Mouse (Mus musculus) liver, embryonic 11.5 days (tissue): ENCODE results near the gene Ggps1. TPM values are rescaled to one million over a fixed set of nuclear protein-coding genes. Genes with fewer than 3 reads are reported as not detected.

Source experiments
- ATAC-seq: fragments of 200-750 bp; cut with Nextera tagmentation; replicated peaks from 2 replicates; pipeline ENCODE4 v1.8.0; 2017; ENCODE audit warnings: moderate number of reproducible peaks, mild to moderate bottlenecking, moderate TSS enrichment, moderate library complexity; ENCODE audit not compliant: low FRiP score
- DNase-seq: peaks from one replicate; pipeline ENCODE4 v3.0.0-alpha.2; 2017; ENCODE audit warnings: low spot score
- H3K27ac ChIP-seq: fragments of 300-500 bp; sonication (generic); 2 replicates; pipeline ENCODE4 v1.5.1; 2014; ENCODE audit warnings: mild to moderate bottlenecking, low read depth, low read length, control low read depth
- H3K27me3 ChIP-seq: fragments of 300-500 bp; sonication (generic); replicated peaks from 2 replicates; pipeline ENCODE4 v1.6.1; 2014; ENCODE audit warnings: low read length, mixed read lengths; ENCODE audit not compliant: control insufficient read depth, insufficient read depth
- H3K36me3 ChIP-seq: fragments of 300-500 bp; sonication (generic); 2 replicates; pipeline ENCODE4 v1.6.1; 2014; ENCODE audit warnings: mild to moderate bottlenecking, low read length, moderate library complexity, mixed read lengths; ENCODE audit not compliant: control insufficient read depth, insufficient read depth
- H3K4me1 ChIP-seq: fragments of 300-500 bp; sonication (generic); replicated peaks from 2 replicates; pipeline ENCODE4 v1.6.1; 2014; ENCODE audit warnings: low read length, mixed read lengths; ENCODE audit not compliant: control insufficient read depth, insufficient read depth
- H3K4me2 ChIP-seq: fragments of 300-500 bp; sonication (generic); 2 replicates; pipeline ENCODE4 v1.6.1; 2014; ENCODE audit warnings: mild to moderate bottlenecking, control low read depth, moderate library complexity
- H3K4me3 ChIP-seq: fragments of 300-500 bp; sonication (generic); 2 replicates; pipeline ENCODE4 v1.5.1; 2014; ENCODE audit warnings: low read depth, low read length, control low read depth
- H3K9ac ChIP-seq: fragments of 300-500 bp; sonication (generic); 2 replicates; pipeline ENCODE4 v1.6.1; 2014; ENCODE audit warnings: low read depth, low read length, control low read depth
- H3K9me3 ChIP-seq: fragments of 300-500 bp; sonication (generic); 2 replicates; pipeline ENCODE4 v1.6.1; 2016; ENCODE audit warnings: low read length, inconsistent platforms, mixed read lengths; ENCODE audit not compliant: control insufficient read depth
- WGBS: fragments of 180-500 bp; shearing (Covaris S2); extraction: QIAGEN DNeasy Blood & Tissue Kit; methylation state at CpG from one replicate; pipeline ENCODE4 v1.1.7; 2014; 5-methylcytosine and 5-hydroxymethylcytosine counted together
- polyA plus RNA-seq: library from polyadenylated mRNA; unstranded; fragments of >200 nt; fragmentation: Nextera tagmentation; extraction: Ambion mirVana; gene quantifications from 2 replicates; pipeline ENCODE4 v1.2.1, GENCODE M21; 2014

The Ggps1 gene
- polyA plus RNA-seq, 1 experiment from 2014 or later, result 27.4 TPM

DNA sequence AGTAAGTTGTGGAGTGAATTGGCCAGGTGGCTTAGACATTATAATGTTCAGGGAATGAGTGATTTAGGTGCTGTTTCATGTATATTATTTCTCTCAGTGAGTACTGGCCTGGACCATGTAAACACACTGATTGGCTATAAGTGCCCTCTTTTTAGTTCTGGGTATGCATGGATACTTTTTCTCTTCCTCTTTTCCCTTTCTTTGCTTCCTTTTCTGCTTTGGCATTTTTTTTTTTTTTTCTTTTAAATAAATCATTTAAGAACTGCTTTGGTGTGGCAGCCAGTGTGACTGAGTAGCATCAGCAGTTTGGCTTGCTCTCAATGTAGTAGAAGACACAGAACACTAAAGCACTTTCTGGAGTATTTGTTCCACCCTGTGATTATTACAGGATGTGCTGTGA, 4.7 kb upstream of the Ggps1 start:
- H3K27ac ChIP-seq, result no peak overlapping the region
- H3K4me1 ChIP-seq, result peaks cover 10% of the 10 kb centered on the region
- no peaks in the 10 kb centered on the region for H3K27me3 ChIP-seq
- H3K9me3 ChIP-seq, result no peaks in the 10 kb centered on the region
- DNase-seq (no peak), ATAC-seq (no peak)
- H3K36me3 ChIP-seq, result no peaks in the 10 kb centered on the region
- no peak overlapping the region for H3K4me2 ChIP-seq
- no peak overlapping the region for H3K9ac ChIP-seq
- no peak overlapping the region for H3K4me3 ChIP-seq

DNA sequence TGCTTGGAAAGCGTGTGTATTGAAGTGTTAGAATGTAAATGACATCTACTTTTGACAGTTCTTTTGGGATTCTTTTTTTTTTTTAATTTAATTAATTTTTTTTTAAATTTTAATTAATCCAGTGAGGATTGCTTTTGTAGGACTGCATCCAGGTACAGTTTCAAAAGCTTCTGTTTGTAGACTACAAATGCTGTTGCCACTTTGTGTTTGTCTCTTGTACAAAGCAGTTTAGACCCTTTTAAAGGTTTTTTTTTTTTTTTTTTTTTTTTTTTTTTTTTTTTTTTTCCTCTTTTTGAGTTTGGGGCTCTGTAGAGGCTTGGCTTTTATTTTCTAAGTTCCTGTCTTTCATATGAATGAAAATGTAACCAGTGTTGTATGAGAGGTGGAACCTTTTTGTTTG, 2.4 kb upstream of the Ggps1 start:
- Histone ChIP-seq H3K9ac (no peak overlapping the region), H3K27ac (no peak overlapping the region), H3K4me1 (peaks cover 14% of the 10 kb centered on the region), H3K4me2 (no peak overlapping the region; the same call in 1 of the 2 replicates), H3K27me3 (no peaks in the 10 kb centered on the region), H3K36me3 (no peaks in the 10 kb centered on the region), H3K9me3 (no peaks in the 10 kb centered on the region), H3K4me3 (no peak overlapping the region)
- 83% methylated on average over 1 of the region's 1 CpGs for WGBS
- no peak for DNase-seq
- no peak for ATAC-seq

DNA sequence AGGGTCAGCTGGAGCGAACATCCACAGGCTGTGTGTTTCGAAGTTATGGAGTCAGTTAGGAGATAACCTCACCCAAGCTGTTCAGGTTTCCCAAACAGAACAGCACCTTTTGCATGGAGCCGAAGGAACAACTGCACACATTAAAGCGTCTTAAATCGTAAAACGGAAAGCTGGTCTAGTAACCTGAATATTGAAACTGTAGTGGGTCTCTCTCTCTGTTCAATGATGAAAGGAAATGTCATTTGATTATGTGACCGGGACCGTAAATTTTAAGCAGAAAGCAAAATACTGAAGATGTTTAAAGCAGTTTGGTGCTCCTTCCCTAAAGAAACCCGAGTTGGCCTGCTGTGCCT, 1.7 kb upstream of the Ggps1 start:
- H3K4me3 ChIP-seq, result peak overlapping the region; percentile 99
- ATAC-seq (no peak), DNase-seq (no peak)
- H3K27me3 ChIP-seq, result no peaks in the 10 kb centered on the region
- peak overlapping the region; percentile 95; the same call in 1 of the 2 replicates for H3K27ac ChIP-seq
- H3K9me3 ChIP-seq, result no peaks in the 10 kb centered on the region
- H3K9ac ChIP-seq, result peak overlapping the region; percentile 91
- 29% methylated on average over 9 of the region's 9 CpGs for WGBS
- H3K4me2 ChIP-seq, result peak overlapping the region; percentile 84
- no peaks in the 10 kb centered on the region for H3K36me3 ChIP-seq
- H3K4me1 ChIP-seq, result peaks cover 14% of the 10 kb centered on the region

DNA sequence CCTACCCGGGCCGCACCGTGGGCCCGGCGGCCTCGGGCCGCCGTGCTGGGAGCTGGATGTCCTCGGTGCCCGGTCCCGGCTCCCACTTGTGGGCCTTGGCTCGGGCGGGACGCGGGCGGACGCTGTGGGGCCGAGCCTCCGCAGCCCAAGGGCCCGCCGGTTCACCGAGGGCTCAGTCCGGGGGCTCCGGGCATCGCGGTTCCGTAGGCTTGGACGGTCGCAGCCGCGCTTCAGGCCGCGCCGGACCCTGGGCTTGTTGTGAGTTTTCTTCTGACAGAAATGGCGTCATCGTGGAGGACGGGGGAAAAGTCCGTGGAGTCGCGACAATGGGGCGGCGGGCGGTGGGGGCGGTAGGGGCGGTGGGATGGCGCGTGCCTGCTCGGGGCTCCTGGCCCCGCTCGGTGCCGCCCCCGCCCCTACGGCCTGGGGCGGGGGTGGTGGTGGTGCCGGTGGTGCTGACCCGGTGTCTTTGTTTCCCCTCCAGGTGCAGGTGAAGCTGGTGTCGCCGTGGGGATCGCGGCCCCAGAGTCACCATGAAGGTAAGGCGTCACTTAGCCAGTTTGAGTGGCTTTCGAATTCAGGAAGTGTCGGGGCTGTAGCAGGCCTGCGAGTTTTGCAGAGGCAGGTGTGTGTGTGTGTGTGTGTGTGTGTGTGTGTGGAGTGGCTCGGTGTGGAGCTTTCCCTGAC, 1.2 kb upstream of the Ggps1 start:
- ATAC-seq (0 out of 2 replicates have a peak, but pooled peaks have one; percentile 4), DNase-seq (peak; percentile 60)
- peak overlapping the region; percentile 84 for H3K4me2 ChIP-seq
- no peaks in the 10 kb centered on the region for H3K9me3 ChIP-seq
- H3K36me3 ChIP-seq, result no peaks in the 10 kb centered on the region
- H3K4me1 ChIP-seq, result peaks cover 14% of the 10 kb centered on the region
- H3K9ac ChIP-seq, result peak overlapping the region; percentile 91
- peak overlapping the region; percentile 99 for H3K4me3 ChIP-seq
- peak overlapping the region; percentile 95 for H3K27ac ChIP-seq
- WGBS, result under 1% methylated on average over 64 of the region's 65 CpGs
- no peaks in the 10 kb centered on the region for H3K27me3 ChIP-seq

DNA sequence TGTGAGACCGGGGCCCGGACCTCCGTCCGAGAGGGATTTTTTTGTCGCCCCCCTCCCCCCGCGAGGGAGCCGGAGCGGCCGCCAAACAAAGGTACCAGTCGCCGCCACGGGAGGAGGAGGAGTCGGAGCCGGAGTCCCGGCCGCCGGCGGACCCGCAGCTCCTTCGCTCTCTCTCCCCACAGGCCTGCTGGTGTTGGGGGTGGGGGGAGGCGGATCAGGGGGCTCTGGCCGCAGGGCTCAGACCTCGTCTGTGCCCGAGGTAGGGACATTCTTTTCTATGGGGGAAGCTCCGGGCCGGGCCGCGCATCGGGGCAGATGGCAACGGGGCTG, 619 bp upstream of the Ggps1 start:
- WGBS, result under 1% methylated on average over 30 of the region's 31 CpGs
- Histone ChIP-seq H3K27ac (peak overlapping the region; percentile 95), H3K9ac (peak overlapping the region; percentile 91), H3K27me3 (no peaks in the 10 kb centered on the region), H3K4me1 (peaks cover 14% of the 10 kb centered on the region), H3K4me2 (peak overlapping the region; percentile 84), H3K9me3 (no peaks in the 10 kb centered on the region), H3K4me3 (peak overlapping the region; percentile 99), H3K36me3 (no peaks in the 10 kb centered on the region)
- DNase-seq, result no peak
- ATAC-seq, result peak; percentile 42

DNA sequence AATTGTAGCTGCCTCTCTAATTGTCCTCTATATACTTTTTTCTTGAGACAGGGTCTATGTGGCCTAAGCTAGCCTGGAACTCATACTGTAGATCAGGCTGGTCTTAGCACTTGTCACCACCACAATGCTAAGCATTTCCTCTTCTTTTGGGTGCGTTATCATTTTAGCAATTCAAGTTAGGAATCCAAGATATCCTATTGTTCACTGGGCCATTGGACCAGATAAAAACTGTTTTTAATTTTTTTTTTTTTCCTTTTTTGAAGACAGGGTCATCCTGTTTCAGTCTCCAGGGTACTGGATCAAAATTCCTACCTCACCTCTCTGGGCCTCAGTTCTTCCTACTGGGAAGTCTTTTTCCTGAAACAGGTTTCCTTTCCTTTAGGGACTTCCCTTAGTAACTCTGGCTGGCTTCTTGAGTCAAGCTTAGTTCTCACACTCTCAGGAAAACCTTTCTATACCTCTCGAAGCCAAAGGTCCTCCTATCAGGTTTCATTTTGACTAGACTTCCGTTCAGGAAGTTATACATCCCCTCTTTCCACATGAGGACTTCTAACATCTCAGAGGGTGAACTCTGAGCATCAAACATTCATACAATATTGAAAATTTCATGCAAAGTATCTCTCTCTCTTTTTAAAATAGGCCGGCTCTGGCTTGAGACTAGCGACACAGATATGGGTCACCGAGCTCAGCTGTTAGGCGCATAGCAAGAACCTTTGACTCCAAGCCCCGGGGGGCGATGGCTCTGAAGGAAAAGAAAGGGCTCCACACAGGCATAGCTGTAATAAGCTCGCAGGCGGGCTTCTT, 877 bp downstream of the Ggps1 start:
- Histone ChIP-seq H3K9me3 (no peaks in the 10 kb centered on the region), H3K9ac (peak overlapping the region; percentile 71), H3K4me2 (peak overlapping the region; percentile 79), H3K36me3 (no peaks in the 10 kb centered on the region), H3K27ac (peak overlapping the region; percentile 71; the same call in 1 of the 2 replicates), H3K4me3 (peak overlapping the region; percentile 99), H3K4me1 (peaks cover 14% of the 10 kb centered on the region), H3K27me3 (no peaks in the 10 kb centered on the region)
- WGBS, result 2% methylated on average over 11 of the region's 11 CpGs
- DNase-seq (no peak), ATAC-seq (no peak)

DNA sequence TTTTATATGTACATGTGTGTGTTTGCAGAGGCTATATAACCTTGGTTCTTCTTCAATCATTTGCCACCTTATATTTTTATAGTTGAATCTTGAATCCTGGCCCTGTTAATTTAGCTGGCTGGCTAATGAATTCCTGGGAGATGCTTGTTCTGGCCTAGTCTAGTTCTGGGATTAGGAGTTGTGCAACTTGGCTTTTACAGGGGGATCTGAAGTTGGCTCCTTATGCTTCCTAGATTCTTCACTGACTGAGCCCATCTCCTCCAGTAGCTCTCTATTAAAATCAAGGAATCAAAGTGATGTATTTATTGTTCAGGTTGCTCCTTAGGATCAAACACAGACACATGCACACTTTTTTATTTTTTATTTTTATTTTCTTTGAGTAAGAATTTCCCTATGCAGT, 3.7 kb downstream of the Ggps1 start:
- H3K4me3 ChIP-seq, result no peak overlapping the region
- no peaks in the 10 kb centered on the region for H3K36me3 ChIP-seq
- no peaks in the 10 kb centered on the region for H3K9me3 ChIP-seq
- peaks cover 7% of the 10 kb centered on the region for H3K4me1 ChIP-seq
- H3K9ac ChIP-seq, result no peak overlapping the region
- H3K27ac ChIP-seq, result no peak overlapping the region
- no peak for ATAC-seq
- no peaks in the 10 kb centered on the region for H3K27me3 ChIP-seq
- DNase-seq, result no peak
- H3K4me2 ChIP-seq, result no peak overlapping the region

DNA sequence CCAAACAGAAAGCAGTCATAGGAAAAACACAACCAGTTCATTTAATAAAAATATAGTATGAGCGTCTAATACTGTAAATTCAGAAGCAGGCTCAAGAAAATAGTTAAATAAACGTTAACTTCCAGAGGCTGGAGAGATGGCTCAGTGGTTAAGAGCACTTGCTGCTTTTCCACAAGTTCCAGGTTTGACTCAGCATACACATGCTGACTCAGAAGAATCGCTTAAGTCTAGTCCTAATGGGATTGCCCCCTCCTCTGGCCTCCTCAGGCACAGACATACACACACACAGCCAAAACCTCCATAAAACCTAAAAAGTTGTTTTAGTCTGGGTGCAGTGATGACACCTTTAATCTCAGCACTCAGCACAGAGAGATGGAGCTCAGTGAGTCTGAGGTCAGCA, 6.5 kb downstream of the Ggps1 start:
- no peak overlapping the region for H3K9ac ChIP-seq
- H3K9me3 ChIP-seq, result no peaks in the 10 kb centered on the region
- peaks cover 10% of the 10 kb centered on the region; the same call in 1 of the 2 replicates for H3K36me3 ChIP-seq
- DNase-seq, result no peak
- H3K4me2 ChIP-seq, result no peak overlapping the region
- H3K27me3 ChIP-seq, result no peaks in the 10 kb centered on the region
- WGBS, result 81% methylated on average over 3 of the region's 3 CpGs
- ATAC-seq, result no peak
- H3K4me1 ChIP-seq, result peaks cover 1% of the 10 kb centered on the region; the same call in 1 of the 2 replicates
- no peak overlapping the region for H3K4me3 ChIP-seq
- no peak overlapping the region for H3K27ac ChIP-seq

DNA sequence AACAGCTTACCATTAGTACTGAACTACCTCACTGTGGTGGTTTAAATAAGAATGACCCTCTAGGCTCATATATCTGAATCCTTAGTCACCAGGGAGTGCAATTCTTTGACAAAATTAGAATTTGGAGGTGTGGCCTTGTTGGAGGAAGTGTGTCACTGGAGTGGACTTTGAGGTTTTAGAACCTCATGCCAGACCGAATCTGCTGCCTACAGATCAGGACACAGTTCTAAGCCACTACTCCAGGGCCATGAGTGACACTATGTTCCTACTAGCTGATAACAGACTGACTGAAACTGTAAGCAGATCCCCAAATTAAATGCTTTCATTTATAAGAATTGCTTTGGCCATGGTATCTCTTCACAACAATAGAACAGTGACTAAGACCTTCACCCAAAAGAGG, 13.4 kb downstream of the Ggps1 start:
- ATAC-seq (no peak), DNase-seq (no peak)
- Histone ChIP-seq H3K27me3 (no peaks in the 10 kb centered on the region), H3K9ac (no peak overlapping the region), H3K4me1 (no peaks in the 10 kb centered on the region), H3K27ac (no peak overlapping the region), H3K4me3 (no peak overlapping the region), H3K36me3 (peaks cover 17% of the 10 kb centered on the region), H3K9me3 (no peaks in the 10 kb centered on the region), H3K4me2 (no peak overlapping the region)
- WGBS, result 62% methylated on average over 1 of the region's 1 CpGs
